Mouse (Mus musculus): Measurements from ENCODE around the gene Art1.

Art1 gene

GRCm38 (mm10) chr7:102109746-102110145 is 8.2 kb downstream of the Art1 start:
- DNase-seq = peak; percentile 63

- peak; percentile 88 for DNase-seq
These were observed 11.7 kb downstream of the Art1 start for GRCm38 (mm10) chr7:102113151-102113729.

GRCm38 (mm10) chr7:102116579-102117331 is 15.2 kb downstream of the Art1 start, which contains the start of gene Chrna10:
Gene Chrna10, minus strand, starts transcription at chr7:102116828.
- DNase-seq = peak; percentile 82

GRCm38 (mm10) chr7:102117382-102117781 is 15.8 kb downstream of the Art1 start:
- peak; percentile 84 for DNase-seq

- peak; percentile 72 for DNase-seq
These were observed 18.8 kb downstream of the Art1 start for GRCm38 (mm10) chr7:102120326-102120725.

- DNase-seq = no peak
These were observed 30.9 kb downstream of the Art1 start for GRCm38 (mm10) chr7:102132395-102132794.

- DNase-seq = no peak
These were observed 35.9 kb downstream of the Art1 start for GRCm38 (mm10) chr7:102137464-102137863.

- DNase-seq = no peak
These were observed 36.4 kb downstream of the Art1 start for GRCm38 (mm10) chr7:102137898-102138297.

GRCm38 (mm10) chr7:102153691-102154090 is 52.1 kb downstream of the Art1 start:
- no peak for DNase-seq
